Mouse (Mus musculus) heart, embryonic 14.5 days (tissue): ENCODE data around the gene Onecut1. TPM values are rescaled to one million over a fixed set of nuclear protein-coding genes. Genes with fewer than 3 reads are reported as not detected.

ENCODE experiments used
- ATAC-seq: fragments of 200-750 bp; cut with Nextera tagmentation; 2 replicates; pipeline ENCODE4 v1.8.0; 2017; ENCODE audit warnings: low read depth, moderate TSS enrichment; ENCODE audit not compliant: insufficient number of reproducible peaks, insufficient read depth, low FRiP score
- H3K27ac ChIP-seq, 2 experiments: fragments of 200-500 bp in 1 of 2; fragments of 300-500 bp in 1 of 2; sonication (generic) in 1 of 2; replicated peaks in 1 of 2; 2 replicates each; pipeline ENCODE4 v1.5.1; 2012 to 2014; ENCODE audit warnings: low read depth in 2 of 2, low read length in 2 of 2, control low read depth in 1 of 2, mild to moderate bottlenecking in 1 of 2, mixed read lengths in 1 of 2; ENCODE audit not compliant: control insufficient read depth in 1 of 2, insufficient read depth in 1 of 2
- H3K27me3 ChIP-seq: fragments of 300-500 bp; sonication (generic); 2 replicates; pipeline ENCODE4 v1.6.1; 2014; ENCODE audit warnings: mild to moderate bottlenecking, low read length, control low read depth; ENCODE audit not compliant: control insufficient read depth, insufficient read depth
- H3K36me3 ChIP-seq: fragments of 300-500 bp; sonication (generic); 2 replicates; pipeline ENCODE4 v1.6.1; 2014; ENCODE audit warnings: mild to moderate bottlenecking, control low read depth, low read length, mixed read lengths; ENCODE audit not compliant: control insufficient read depth, insufficient read depth
- H3K4me1 ChIP-seq, 2 experiments: fragments of 200-500 bp in 1 of 2; fragments of 300-500 bp in 1 of 2; sonication (generic) in 1 of 2; 2 replicates each; pipeline ENCODE4 v1.6.1; 2012 to 2014; ENCODE audit warnings: low read length in 2 of 2, control low read depth in 1 of 2, mixed read lengths in 1 of 2; ENCODE audit not compliant: control insufficient read depth in 2 of 2, insufficient read depth in 2 of 2
- H3K4me2 ChIP-seq: fragments of 300-500 bp; sonication (generic); 2 replicates; pipeline ENCODE4 v1.6.1; 2014; ENCODE audit warnings: mild to moderate bottlenecking, low read length
- H3K4me3 ChIP-seq, 2 experiments: fragments of 200-500 bp in 1 of 2; fragments of 300-500 bp in 1 of 2; sonication (generic) in 1 of 2; 2 replicates each; pipeline ENCODE4 v1.5.1; 2012 to 2014; ENCODE audit warnings: low read length in 2 of 2, mild to moderate bottlenecking in 2 of 2, control low read depth in 1 of 2, low read depth in 1 of 2, moderate library complexity in 1 of 2; ENCODE audit not compliant: control insufficient read depth in 1 of 2, insufficient read depth in 1 of 2
- H3K9ac ChIP-seq: fragments of 300-500 bp; sonication (generic); 2 replicates; pipeline ENCODE4 v1.6.1; 2014; ENCODE audit warnings: mild to moderate bottlenecking, low read length
- H3K9me3 ChIP-seq: fragments of 300-500 bp; sonication (generic); 2 replicates; pipeline ENCODE4 v1.6.1; 2016; ENCODE audit warnings: low read length, control low read depth; ENCODE audit not compliant: control insufficient read depth
- whole genome bisulfite sequencing: fragments of 180-500 bp; shearing (Covaris S2); extraction: QIAGEN DNeasy Blood & Tissue Kit; methylation state at CpG from one replicate; pipeline ENCODE4 v1.1.7; 2014; 5-methylcytosine and 5-hydroxymethylcytosine counted together
- polyA plus RNA-seq: library from polyadenylated mRNA; unstranded; fragments of >200 nt; fragmentation: Nextera tagmentation; extraction: Ambion mirVana; gene quantifications from 2 replicates; pipeline ENCODE4 v1.2.1, GENCODE M21; 2014

Onecut1 gene
- polyA plus RNA-seq, 1 experiment from 2014 or later: not detected

- H3K4me3 ChIP-seq: no peak overlapping the region
- no peak overlapping the region for H3K27ac ChIP-seq
- 9% methylated on average over 4 of the region's 4 CpGs for WGBS
- peaks cover 98% of the 10 kb centered on the region for H3K27me3 ChIP-seq
- H3K4me2 ChIP-seq: no peak overlapping the region
- ATAC-seq: no peak
- H3K36me3 ChIP-seq: no peaks in the 10 kb centered on the region
- no peaks in the 10 kb centered on the region for H3K4me1 ChIP-seq
- H3K9ac ChIP-seq: no peak overlapping the region
- no peaks in the 10 kb centered on the region for H3K9me3 ChIP-seq
Measured at GRCm38 (mm10) chr9:74855446-74855845, 6.3 kb upstream of the Onecut1 start.

GRCm38 (mm10) chr9:74856578-74857507 lies 4.9 kb upstream of the Onecut1 start:
- Histone ChIP-seq H3K9me3 (no peaks in the 10 kb centered on the region), H3K4me3 (no peak overlapping the region; a peak in 1 of 4 replicates), H3K9ac (no peak overlapping the region), H3K4me1 (peaks cover 3 to 10% of the 10 kb centered on the region in 2 experiments; a peak in 2 of 4 replicates), H3K36me3 (no peaks in the 10 kb centered on the region), H3K27me3 (peaks cover 98% of the 10 kb centered on the region), H3K27ac (no peak overlapping the region), H3K4me2 (no peak overlapping the region)
- WGBS: 2% methylated on average over 28 of the region's 28 CpGs
- ATAC-seq: no peak

- no peak overlapping the region; a peak in 1 of 4 replicates for H3K4me3 ChIP-seq
- H3K4me2 ChIP-seq: no peak overlapping the region
- no peak for ATAC-seq
- H3K27me3 ChIP-seq: peaks cover 98% of the 10 kb centered on the region
- no peak overlapping the region for H3K9ac ChIP-seq
- no peak overlapping the region for H3K27ac ChIP-seq
- no peaks in the 10 kb centered on the region for H3K9me3 ChIP-seq
- 4% methylated on average over 7 of the region's 7 CpGs for WGBS
- H3K4me1 ChIP-seq: peaks cover 3 to 13% of the 10 kb centered on the region in 2 experiments; a peak in 3 of 4 replicates
- H3K36me3 ChIP-seq: no peaks in the 10 kb centered on the region
Measured at GRCm38 (mm10) chr9:74857508-74857840, 4.2 kb upstream of the Onecut1 start.

GRCm38 (mm10) chr9:74858111-74858510 lies 3.6 kb upstream of the Onecut1 start:
- H3K4me1 ChIP-seq: peaks cover 5 to 19% of the 10 kb centered on the region in 2 experiments; a peak in 3 of 4 replicates
- no peaks in the 10 kb centered on the region for H3K9me3 ChIP-seq
- no peaks in the 10 kb centered on the region for H3K36me3 ChIP-seq
- H3K4me2 ChIP-seq: no peak overlapping the region
- WGBS: 6% methylated on average over 5 of the region's 5 CpGs
- H3K27me3 ChIP-seq: peaks cover 98% of the 10 kb centered on the region
- ATAC-seq: no peak
- H3K27ac ChIP-seq: no peak overlapping the region
- H3K4me3 ChIP-seq: no peak overlapping the region
- H3K9ac ChIP-seq: no peak overlapping the region

GRCm38 (mm10) chr9:74860461-74860860 lies 1.3 kb upstream of the Onecut1 start:
- 6% methylated on average over 18 of the region's 18 CpGs for WGBS
- H3K4me3 ChIP-seq: peak overlapping the region in 1 of 2 experiments; percentile 50; a peak in 1 of 4 replicates
- ATAC-seq: no peak

GRCm38 (mm10) chr9:74862096-74862780 lies 517 bp downstream of the Onecut1 start:
- WGBS: 1% methylated on average over 44 of the region's 48 CpGs
- peak overlapping the region; percentile 66 for H3K9ac ChIP-seq
- no peak for ATAC-seq

More at GRCm38 (mm10) chr9:74860461-74860860, 1.3 kb upstream of the Onecut1 start:
- no peaks in the 10 kb centered on the region for H3K9me3 ChIP-seq
- peak overlapping the region; percentile 98 for H3K4me2 ChIP-seq
- H3K4me1 ChIP-seq: peaks cover 7 to 24% of the 10 kb centered on the region in 2 experiments; a peak in 3 of 4 replicates
- H3K9ac ChIP-seq: no peak overlapping the region
- no peaks in the 10 kb centered on the region for H3K36me3 ChIP-seq
- H3K27me3 ChIP-seq: peaks cover 100% of the 10 kb centered on the region
- H3K27ac ChIP-seq: no peak overlapping the region

GRCm38 (mm10) chr9:74862783-74863654 lies 1.3 kb downstream of the Onecut1 start:
- Histone ChIP-seq H3K4me2 (peak overlapping the region; percentile 98), H3K4me3 (peak overlapping the region in 1 of 2 experiments; percentile 50; a peak in 3 of 4 replicates), H3K27me3 (peaks cover 100% of the 10 kb centered on the region), H3K36me3 (no peaks in the 10 kb centered on the region), H3K9ac (no peak overlapping the region), H3K4me1 (peaks cover 7 to 24% of the 10 kb centered on the region in 2 experiments; a peak in 3 of 4 replicates), H3K27ac (no peak overlapping the region), H3K9me3 (no peaks in the 10 kb centered on the region)
- 2% methylated on average over 56 of the region's 56 CpGs for WGBS
- no peak for ATAC-seq

More at GRCm38 (mm10) chr9:74862096-74862780, 517 bp downstream of the Onecut1 start:
- Histone ChIP-seq H3K4me2 (peak overlapping the region; percentile 98), H3K4me1 (peaks cover 7 to 24% of the 10 kb centered on the region in 2 experiments; a peak in 3 of 4 replicates), H3K27me3 (peaks cover 100% of the 10 kb centered on the region), H3K9me3 (no peaks in the 10 kb centered on the region), H3K36me3 (no peaks in the 10 kb centered on the region), H3K4me3 (peak overlapping the region; percentile 44 to 50), H3K27ac (no peak overlapping the region)
